Mouse (Mus musculus): ENCODE measurements around the gene H2afv. TPM values are rescaled to one million over a fixed set of nuclear protein-coding genes. Genes with fewer than 3 reads are reported as not detected.

H2afv gene
- polyA plus RNA-seq, 1 experiment = 153 TPM

- H3ac ChIP-seq (ENCODE audit: control insufficient read depth, insufficient read length, low read depth) = no peak overlapping the region
- peaks cover 34% of the 10 kb centered on the region for H3K79me2 ChIP-seq (ENCODE audit: control insufficient read depth, insufficient read depth)
- H3K4me3 ChIP-seq (ENCODE audit: insufficient read depth, poor library complexity, severe bottlenecking) = no peak overlapping the region
- TF ChIP-seq USF1 (IDR thresholded peaks at IDR 0.05; ENCODE audit: low read depth) = no peak
- TF ChIP-seq MYOG (IDR thresholded peaks at IDR 0.05; ENCODE audit: control insufficient read depth, extremely low read depth, insufficient read length) = no peak
- TF ChIP-seq CTCF (IDR thresholded peaks at IDR 0.05; ENCODE audit: control insufficient read depth, insufficient read depth, insufficient read length) = no peak
- no peak for TF ChIP-seq MYOD1 (IDR thresholded peaks at IDR 0.05; ENCODE audit: control insufficient read depth, insufficient read length, low read depth)
- TF ChIP-seq FOSL1 (IDR thresholded peaks at IDR 0.05; ENCODE audit: insufficient read depth, low read length, poor library complexity, severe bottlenecking) = no peak
- no peak for TF ChIP-seq CEBPB (IDR thresholded peaks at IDR 0.05; ENCODE audit: low read depth)
- TF ChIP-seq MAX (IDR thresholded peaks at IDR 0.05) = no peak
- peaks cover 3% of the 10 kb centered on the region for H3K36me3 ChIP-seq (ENCODE audit: control insufficient read depth, insufficient read depth)
- H3K79me3 ChIP-seq (ENCODE audit: low read depth) = peaks cover 26% of the 10 kb centered on the region
- no peaks in the 10 kb centered on the region for H3K27me3 ChIP-seq (ENCODE audit: control insufficient read depth, insufficient read depth, insufficient read length)
These were observed 1.2 kb upstream of the H2afv start for GRCm38 (mm10) chr11:6445441-6445840.

DNA sequence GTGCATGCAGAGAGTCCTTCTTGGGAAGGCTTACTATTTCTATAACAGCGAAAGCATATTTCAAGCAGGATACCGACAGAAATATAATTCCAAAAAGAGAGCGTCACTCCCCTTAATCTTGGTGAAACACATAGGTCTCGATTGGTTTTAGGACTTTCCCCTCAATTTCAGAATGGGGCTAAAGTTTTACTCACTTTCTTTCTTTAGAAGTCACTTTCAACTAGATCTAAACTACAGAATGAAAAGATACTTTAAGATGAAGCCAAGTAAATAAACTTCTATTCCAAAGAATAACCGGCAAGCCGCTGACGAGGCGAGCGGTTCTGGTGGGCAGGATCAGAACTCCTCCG lies 541 bp downstream of the H2afv start:
- Histone ChIP-seq H3ac (ENCODE audit: control insufficient read depth, insufficient read length, low read depth) (peak overlapping the region; percentile 82), H3K79me2 (ENCODE audit: control insufficient read depth, insufficient read depth) (peaks cover 41% of the 10 kb centered on the region), H3K36me3 (ENCODE audit: control insufficient read depth, insufficient read depth) (peaks cover 3% of the 10 kb centered on the region), H3K4me3 (ENCODE audit: insufficient read depth, poor library complexity, severe bottlenecking) (peak overlapping the region; percentile 40), H3K27me3 (ENCODE audit: control insufficient read depth, insufficient read depth, insufficient read length) (no peaks in the 10 kb centered on the region), H3K79me3 (ENCODE audit: low read depth) (peaks cover 26% of the 10 kb centered on the region)
- TF ChIP-seq MYOG (IDR thresholded peaks at IDR 0.05; ENCODE audit: control insufficient read depth, extremely low read depth, insufficient read length) (no peak), USF1 (IDR thresholded peaks at IDR 0.05; ENCODE audit: low read depth) (no peak), MYOD1 (IDR thresholded peaks at IDR 0.05; ENCODE audit: control insufficient read depth, insufficient read length, low read depth) (no peak), FOSL1 (IDR thresholded peaks at IDR 0.05; ENCODE audit: insufficient read depth, low read length, poor library complexity, severe bottlenecking) (no peak), CEBPB (IDR thresholded peaks at IDR 0.05; ENCODE audit: low read depth) (no peak), CTCF (IDR thresholded peaks at IDR 0.05; ENCODE audit: control insufficient read depth, insufficient read depth, insufficient read length) (no peak), MAX (IDR thresholded peaks at IDR 0.05) (no peak)

GRCm38 (mm10) chr11:6443102-6443501 lies 1.1 kb downstream of the H2afv start:
- TF ChIP-seq MYOD1 (IDR thresholded peaks at IDR 0.05; ENCODE audit: control insufficient read depth, insufficient read length, low read depth) (no peak), FOSL1 (IDR thresholded peaks at IDR 0.05; ENCODE audit: insufficient read depth, low read length, poor library complexity, severe bottlenecking) (no peak), CTCF (IDR thresholded peaks at IDR 0.05; ENCODE audit: control insufficient read depth, insufficient read depth, insufficient read length) (no peak), MYOG (IDR thresholded peaks at IDR 0.05; ENCODE audit: control insufficient read depth, extremely low read depth, insufficient read length) (no peak), CEBPB (IDR thresholded peaks at IDR 0.05; ENCODE audit: low read depth) (no peak), USF1 (IDR thresholded peaks at IDR 0.05; ENCODE audit: low read depth) (no peak), MAX (IDR thresholded peaks at IDR 0.05) (no peak)
- Histone ChIP-seq H3K27me3 (ENCODE audit: control insufficient read depth, insufficient read depth, insufficient read length) (no peaks in the 10 kb centered on the region), H3K79me2 (ENCODE audit: control insufficient read depth, insufficient read depth) (peaks cover 41% of the 10 kb centered on the region), H3K4me3 (ENCODE audit: insufficient read depth, poor library complexity, severe bottlenecking) (peak overlapping the region; percentile 40), H3K36me3 (ENCODE audit: control insufficient read depth, insufficient read depth) (peaks cover 3% of the 10 kb centered on the region), H3ac (ENCODE audit: control insufficient read depth, insufficient read length, low read depth) (peak overlapping the region; percentile 47), H3K79me3 (ENCODE audit: low read depth) (peaks cover 26% of the 10 kb centered on the region)

DNA sequence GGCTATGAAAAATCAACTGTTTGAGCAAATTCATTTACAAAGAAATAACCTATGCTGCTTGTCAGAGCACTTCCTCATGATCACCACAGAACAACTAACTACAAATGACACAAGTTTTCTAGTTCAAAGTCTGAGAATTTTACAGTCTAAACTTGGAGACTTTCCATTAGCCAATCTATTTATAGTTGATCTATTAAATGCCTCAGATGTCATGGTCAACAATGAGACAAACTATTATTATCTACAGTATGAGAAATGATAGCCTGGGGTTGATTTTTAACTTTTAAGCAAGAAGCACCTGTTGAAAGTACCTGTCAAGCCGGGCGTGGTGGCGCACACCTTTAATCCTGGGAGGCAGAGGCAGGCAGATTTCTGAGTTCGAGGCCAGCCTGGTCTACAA lies 1.7 kb downstream of the H2afv start:
- Histone ChIP-seq H3K4me3 (ENCODE audit: insufficient read depth, poor library complexity, severe bottlenecking) (no peak overlapping the region), H3K36me3 (ENCODE audit: control insufficient read depth, insufficient read depth) (peaks cover 7% of the 10 kb centered on the region)
- no peak for TF ChIP-seq USF1 (IDR thresholded peaks at IDR 0.05; ENCODE audit: low read depth)
- no peak for TF ChIP-seq CEBPB (IDR thresholded peaks at IDR 0.05; ENCODE audit: low read depth)
- no peak for TF ChIP-seq MYOD1 (IDR thresholded peaks at IDR 0.05; ENCODE audit: control insufficient read depth, insufficient read length, low read depth)
- no peak for TF ChIP-seq FOSL1 (IDR thresholded peaks at IDR 0.05; ENCODE audit: insufficient read depth, low read length, poor library complexity, severe bottlenecking)
- no peak for TF ChIP-seq MYOG (IDR thresholded peaks at IDR 0.05; ENCODE audit: control insufficient read depth, extremely low read depth, insufficient read length)
- no peak for TF ChIP-seq MAX (IDR thresholded peaks at IDR 0.05)
- no peak for TF ChIP-seq CTCF (IDR thresholded peaks at IDR 0.05; ENCODE audit: control insufficient read depth, insufficient read depth, insufficient read length)

GRCm38 (mm10) chr11:6440171-6440570 lies 4.1 kb downstream of the H2afv start:
- H3K36me3 ChIP-seq (ENCODE audit: control insufficient read depth, insufficient read depth) = peaks cover 22% of the 10 kb centered on the region
- TF ChIP-seq MAX (IDR thresholded peaks at IDR 0.05) = no peak
- TF ChIP-seq MYOD1 (IDR thresholded peaks at IDR 0.05; ENCODE audit: control insufficient read depth, insufficient read length, low read depth) = no peak
- TF ChIP-seq FOSL1 (IDR thresholded peaks at IDR 0.05; ENCODE audit: insufficient read depth, low read length, poor library complexity, severe bottlenecking) = no peak
- TF ChIP-seq MYOG (IDR thresholded peaks at IDR 0.05; ENCODE audit: control insufficient read depth, extremely low read depth, insufficient read length) = no peak
- TF ChIP-seq USF1 (IDR thresholded peaks at IDR 0.05; ENCODE audit: low read depth) = no peak
- no peak for TF ChIP-seq CEBPB (IDR thresholded peaks at IDR 0.05; ENCODE audit: low read depth)
- no peak for TF ChIP-seq CTCF (IDR thresholded peaks at IDR 0.05; ENCODE audit: control insufficient read depth, insufficient read depth, insufficient read length)
- no peak overlapping the region for H3K4me3 ChIP-seq (ENCODE audit: insufficient read depth, poor library complexity, severe bottlenecking)
- peaks cover 26% of the 10 kb centered on the region for H3K79me3 ChIP-seq (ENCODE audit: low read depth)
- no peak overlapping the region for H3ac ChIP-seq (ENCODE audit: control insufficient read depth, insufficient read length, low read depth)
- no peaks in the 10 kb centered on the region for H3K27me3 ChIP-seq (ENCODE audit: control insufficient read depth, insufficient read depth, insufficient read length)
- peaks cover 41% of the 10 kb centered on the region for H3K79me2 ChIP-seq (ENCODE audit: control insufficient read depth, insufficient read depth)

More for the DNA sequence above, 1.7 kb downstream of the H2afv start:
- Histone ChIP-seq H3K79me3 (ENCODE audit: low read depth) (peaks cover 26% of the 10 kb centered on the region), H3K79me2 (ENCODE audit: control insufficient read depth, insufficient read depth) (peaks cover 41% of the 10 kb centered on the region), H3ac (ENCODE audit: control insufficient read depth, insufficient read length, low read depth) (no peak overlapping the region), H3K27me3 (ENCODE audit: control insufficient read depth, insufficient read depth, insufficient read length) (no peaks in the 10 kb centered on the region)

DNA sequence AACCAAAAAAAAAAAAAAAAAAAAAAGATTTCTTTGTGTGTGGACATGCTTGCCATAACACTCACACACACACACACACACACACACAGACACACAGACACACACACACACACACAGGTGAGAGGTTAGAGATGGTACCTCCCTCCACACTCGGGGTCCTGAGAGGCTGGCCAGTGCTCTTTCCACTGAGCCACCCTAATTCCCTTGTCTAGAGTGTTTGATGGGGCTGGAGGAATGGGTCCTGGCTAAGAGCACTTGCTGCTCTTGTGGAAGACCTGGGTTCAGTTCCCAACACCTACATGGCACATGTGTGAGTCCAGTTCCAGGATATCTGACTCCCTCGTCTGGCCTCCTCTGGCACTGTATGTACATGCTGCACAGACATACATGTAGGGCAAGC lies 6.6 kb downstream of the H2afv start:
- Histone ChIP-seq H3K36me3 (ENCODE audit: control insufficient read depth, insufficient read depth) (peaks cover 32% of the 10 kb centered on the region), H3K4me3 (ENCODE audit: insufficient read depth, poor library complexity, severe bottlenecking) (no peak overlapping the region), H3K79me2 (ENCODE audit: control insufficient read depth, insufficient read depth) (peaks cover 28% of the 10 kb centered on the region), H3K27me3 (ENCODE audit: control insufficient read depth, insufficient read depth, insufficient read length) (no peaks in the 10 kb centered on the region), H3ac (ENCODE audit: control insufficient read depth, insufficient read length, low read depth) (no peak overlapping the region), H3K79me3 (ENCODE audit: low read depth) (peaks cover 18% of the 10 kb centered on the region)
- TF ChIP-seq MYOD1 (IDR thresholded peaks at IDR 0.05; ENCODE audit: control insufficient read depth, insufficient read length, low read depth) (no peak), CTCF (IDR thresholded peaks at IDR 0.05; ENCODE audit: control insufficient read depth, insufficient read depth, insufficient read length) (no peak), USF1 (IDR thresholded peaks at IDR 0.05; ENCODE audit: low read depth) (no peak), MYOG (IDR thresholded peaks at IDR 0.05; ENCODE audit: control insufficient read depth, extremely low read depth, insufficient read length) (no peak), FOSL1 (IDR thresholded peaks at IDR 0.05; ENCODE audit: insufficient read depth, low read length, poor library complexity, severe bottlenecking) (no peak), MAX (IDR thresholded peaks at IDR 0.05) (no peak), CEBPB (IDR thresholded peaks at IDR 0.05; ENCODE audit: low read depth) (no peak)
